Mouse (Mus musculus) thymus, adult 18-20 months (tissue): ENCODE measurements around the gene Echdc3.

Source experiments
- DNase-seq, 2 experiments: peaks; one replicate each; pipeline ENCODE4 v3.0.0; 2022; ENCODE audit warnings: mixed read lengths in 2 of 2

The Echdc3 gene

DNA sequence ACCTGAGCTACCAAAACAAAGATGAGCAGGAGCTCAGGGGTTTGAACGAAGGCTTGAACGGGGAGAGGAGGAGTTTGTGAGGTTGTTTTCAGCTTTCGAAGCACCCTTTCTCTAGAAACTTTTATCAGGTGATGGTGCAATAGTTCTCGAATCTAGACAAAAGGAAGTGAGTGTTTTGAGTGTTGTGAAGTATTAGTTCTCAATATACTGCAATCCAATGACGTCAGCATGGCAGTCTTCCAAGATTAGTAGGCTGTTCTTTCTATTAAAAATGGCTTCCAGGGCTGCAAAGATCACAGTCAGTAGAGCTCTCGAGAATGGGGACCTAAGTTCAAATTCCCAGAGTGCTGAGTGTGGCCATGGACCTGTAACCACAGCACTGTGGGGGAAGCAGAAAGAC, 47.1 kb downstream of the Echdc3 start:
- DNase-seq, result no peak

DNA sequence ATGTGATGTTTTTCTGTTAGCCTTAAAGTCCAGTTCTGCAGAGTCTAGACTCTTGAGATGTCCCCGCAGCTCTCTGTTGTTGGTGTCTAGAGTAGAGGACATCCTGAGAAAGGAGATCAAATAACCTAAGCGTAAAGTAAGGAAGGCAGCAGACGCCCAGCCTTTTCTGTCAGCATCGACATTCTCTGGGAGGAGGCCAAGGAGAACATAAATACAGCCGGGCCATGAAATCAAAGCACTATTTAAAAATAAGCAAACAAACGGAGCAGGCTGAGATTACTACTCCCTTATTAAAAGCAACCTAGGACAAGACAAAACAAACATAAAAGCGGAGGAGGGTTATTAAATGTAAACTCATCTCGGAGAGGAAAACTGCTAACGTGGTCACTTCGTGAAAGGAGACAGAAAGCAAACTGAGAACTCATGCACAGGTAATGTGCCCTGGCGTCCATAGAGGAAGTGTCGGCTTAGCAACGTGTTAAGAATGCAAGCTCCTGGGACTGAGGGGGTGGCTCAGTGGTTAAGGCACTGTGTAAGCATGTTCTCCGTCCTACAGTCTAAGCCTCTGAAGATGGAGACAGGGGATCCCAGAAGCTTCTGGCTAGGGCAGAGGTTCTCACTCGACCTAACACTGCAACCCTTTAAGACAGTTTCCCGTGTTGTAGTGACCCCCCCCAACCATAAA, 48.1 kb downstream of the Echdc3 start:
- no peak for DNase-seq

DNA sequence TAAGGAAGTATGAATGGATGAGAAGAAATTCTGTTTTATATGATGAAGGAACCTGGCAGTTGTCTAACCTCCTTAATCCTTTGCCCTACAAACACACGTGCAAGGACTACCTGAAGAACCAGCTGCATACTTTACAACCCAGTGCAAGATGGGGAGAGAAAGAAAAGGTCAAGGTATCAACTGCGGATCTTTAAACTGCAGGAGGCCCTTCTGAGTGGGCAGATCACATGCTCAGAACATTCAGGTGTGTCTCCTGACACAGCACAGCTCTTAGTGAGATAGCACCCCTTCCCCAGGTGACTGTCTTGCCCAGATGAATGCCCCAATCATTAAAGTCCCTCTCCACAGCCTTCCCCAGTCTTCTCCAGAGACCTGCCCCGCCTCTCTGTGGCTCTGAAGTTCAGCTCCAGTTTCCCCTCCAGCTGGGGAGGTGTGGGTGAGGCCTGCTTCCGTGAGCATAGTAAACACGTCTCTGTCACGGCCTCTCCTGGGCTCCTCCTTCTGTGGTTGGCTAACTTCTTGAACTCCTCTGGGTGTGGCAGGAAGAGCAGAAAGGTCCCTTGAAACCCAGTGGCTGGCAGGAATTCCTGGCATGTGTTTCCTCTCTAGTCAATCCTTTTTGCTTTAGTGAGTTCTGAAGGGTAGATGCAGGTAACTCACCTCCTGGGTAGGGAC, 50.3 kb downstream of the Echdc3 start:
- peak in 1 of 2 experiments; percentile 26 for DNase-seq

DNA sequence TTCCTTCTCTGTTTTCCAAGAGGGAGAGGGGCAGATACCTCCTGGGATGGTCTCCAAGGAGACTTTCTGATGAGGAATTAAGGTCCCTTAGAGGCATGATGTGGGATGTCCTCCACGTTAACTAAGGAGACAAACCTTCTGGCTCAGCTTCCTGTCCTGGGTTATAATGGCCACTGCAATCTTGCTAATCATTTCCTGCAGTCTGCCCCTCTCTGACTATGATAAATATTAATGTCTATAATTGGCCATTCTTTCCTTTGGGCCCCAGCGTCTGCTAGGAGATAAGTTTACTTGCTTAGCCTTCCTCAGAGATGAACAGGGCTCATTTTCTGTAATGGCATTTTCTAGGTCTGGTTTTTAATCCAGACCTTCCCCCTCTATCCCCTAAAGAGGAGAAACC, 53.1 kb downstream of the Echdc3 start:
- DNase-seq, result no peak

DNA sequence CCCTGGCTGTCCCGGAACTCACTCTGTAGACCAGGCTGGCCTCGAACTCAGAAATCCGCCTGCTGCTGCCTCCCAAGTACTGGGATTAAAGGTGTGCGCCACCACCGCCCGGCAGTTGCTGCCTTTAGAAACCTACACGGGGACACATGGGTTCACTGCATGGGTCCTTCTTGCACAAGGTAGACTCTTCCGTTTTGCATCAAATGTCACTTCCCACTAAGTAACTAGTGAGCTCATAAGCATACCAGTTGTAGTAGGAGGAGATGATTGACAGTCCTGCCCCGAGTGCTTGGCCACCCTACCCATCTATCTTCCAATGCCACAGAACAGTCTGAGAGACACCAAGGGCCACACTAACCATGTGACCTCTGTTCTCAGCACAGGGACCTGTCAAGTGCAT, 53.6 kb downstream of the Echdc3 start:
- no peak for DNase-seq

- DNase-seq, result no peak
Observed at GRCm38 (mm10) chr2:6157635-6158034, 55.2 kb downstream of the Echdc3 start.

DNA sequence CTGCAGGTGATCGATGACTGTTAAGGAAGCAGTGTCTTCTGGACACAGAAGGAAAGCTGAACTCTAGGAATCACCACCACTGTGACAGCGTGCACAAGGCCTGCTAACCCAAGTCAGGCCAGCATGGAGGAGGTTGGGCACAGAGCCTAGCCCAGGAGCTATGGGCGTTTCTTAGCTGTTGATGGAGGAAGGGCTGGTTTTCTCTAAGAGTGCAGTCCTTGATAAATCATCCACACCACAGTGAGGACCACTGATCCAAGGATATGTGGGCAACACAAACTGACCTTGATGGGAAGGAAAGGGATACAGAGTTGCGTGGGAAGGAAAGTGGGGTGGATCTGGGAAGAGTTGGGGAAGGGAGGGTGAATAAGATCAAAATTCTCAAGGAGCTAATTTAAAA, 55.6 kb downstream of the Echdc3 start:
- no peak for DNase-seq

DNA sequence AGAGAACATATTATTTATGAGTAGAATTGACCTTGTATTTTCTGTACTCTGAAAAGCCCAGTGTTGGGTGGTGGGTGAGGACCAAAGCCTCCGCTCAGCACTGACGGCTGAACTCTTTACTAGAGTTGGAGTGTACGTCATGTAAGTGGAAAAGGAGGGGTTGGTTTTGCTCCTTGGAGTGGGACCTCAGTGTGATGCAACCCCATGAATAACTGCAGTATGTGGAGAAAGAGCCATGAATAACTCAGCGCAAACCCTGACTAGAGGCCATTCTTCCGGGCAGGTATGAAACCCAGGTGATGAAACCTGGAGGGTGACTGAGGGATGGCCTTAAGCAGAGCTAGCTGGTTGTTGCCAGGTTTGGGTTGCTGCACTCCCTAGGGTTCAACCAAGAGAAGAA, 63.0 kb downstream of the Echdc3 start:
- no peak for DNase-seq

DNA sequence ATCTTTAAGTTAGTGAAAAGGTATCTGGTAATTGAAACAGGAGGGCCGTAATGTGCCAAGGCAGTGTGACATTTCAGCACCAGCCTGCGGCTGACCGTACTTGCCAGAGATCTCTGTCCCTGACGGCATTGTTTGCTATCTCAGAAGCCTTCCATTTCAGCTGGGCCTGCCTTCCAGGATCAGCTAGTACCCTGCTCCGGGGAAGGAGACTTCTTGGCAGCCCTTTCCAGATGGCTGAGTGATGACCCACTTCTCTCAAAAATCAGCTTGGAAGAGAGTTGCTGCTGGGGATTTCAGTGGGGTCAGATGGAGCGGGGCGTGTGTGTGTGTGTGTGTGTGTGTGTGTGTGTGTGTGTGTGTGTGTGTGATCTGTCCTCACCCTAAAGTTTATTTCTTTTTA, 65.9 kb downstream of the Echdc3 start:
- no peak for DNase-seq

- no peak for DNase-seq
Observed at GRCm38 (mm10) chr2:6146257-6146656, 66.6 kb downstream of the Echdc3 start.

- no peak for DNase-seq
Observed at GRCm38 (mm10) chr2:6145611-6146010, 67.2 kb downstream of the Echdc3 start.

DNA sequence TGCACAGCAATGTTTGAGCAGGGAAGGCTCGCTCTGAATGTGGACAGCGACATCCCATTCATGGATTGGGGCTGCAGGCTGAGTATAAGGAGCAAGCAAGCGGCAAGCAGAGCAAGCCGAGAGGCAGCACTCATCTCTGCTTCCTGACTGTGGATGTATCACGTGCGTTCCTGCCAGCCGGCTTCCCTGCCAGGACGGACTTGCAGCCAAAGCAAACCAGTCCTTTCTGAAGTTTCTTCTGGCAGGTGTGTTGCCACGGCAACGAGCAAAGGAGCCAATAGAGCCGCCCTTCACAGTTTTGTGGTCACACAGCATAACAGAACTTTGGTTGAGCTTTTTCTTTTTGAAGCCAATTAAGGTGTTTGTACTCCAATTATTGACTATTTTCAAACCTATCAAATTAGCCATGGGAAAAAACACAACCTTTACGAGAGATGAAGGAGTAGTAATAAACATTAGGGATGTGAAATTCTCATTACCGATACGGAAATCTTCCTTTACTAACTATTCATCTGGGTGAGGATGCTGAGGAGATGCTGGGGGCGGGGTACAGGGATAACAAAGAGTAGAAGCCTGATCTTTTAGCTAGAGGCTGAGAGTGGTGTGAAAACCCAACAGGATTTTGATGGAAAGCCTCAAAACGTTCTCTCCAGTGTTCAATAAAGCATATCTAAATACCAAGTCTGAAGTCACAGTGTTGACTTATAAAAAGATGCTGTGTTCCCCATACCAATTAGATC, 69.7 kb downstream of the Echdc3 start:
- DNase-seq, result no peak

DNA sequence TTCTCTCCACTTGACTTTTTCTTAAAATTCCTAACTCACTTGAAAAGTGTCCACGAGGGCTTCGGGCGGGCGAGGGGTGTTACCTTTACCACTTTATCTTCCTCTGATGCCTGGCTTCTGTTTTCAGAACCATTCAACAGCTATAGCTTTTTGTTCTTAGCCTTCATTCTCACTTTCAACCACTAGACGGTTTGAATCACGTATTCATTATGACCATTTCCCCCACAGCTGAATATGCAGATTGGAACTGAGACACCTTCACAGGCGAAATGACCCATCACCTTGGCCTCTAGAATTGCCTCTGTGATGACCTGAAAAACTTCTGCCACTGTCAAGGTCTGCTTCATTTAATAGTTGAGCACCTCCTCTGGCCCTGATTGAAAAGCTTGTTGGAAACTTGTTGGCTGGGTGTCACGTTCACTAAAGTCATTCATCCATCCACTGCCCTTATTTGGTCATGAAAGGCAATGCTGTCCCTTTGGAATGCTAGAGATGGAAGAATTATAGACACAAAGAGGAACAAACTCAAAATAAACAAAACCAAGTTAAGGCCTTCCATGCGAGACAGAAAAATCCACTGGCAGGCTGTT, 72.2 kb downstream of the Echdc3 start:
- DNase-seq, result no peak
